Mouse (Mus musculus) CH12.LX (cell line): ENCODE measurements around the gene Shisa4.

Experiments
- CTCF ChIP-seq, 2 experiments: IDR thresholded peaks in 1 of 2; conservative IDR thresholded peaks in 1 of 2; 2 replicates each; pipeline ENCODE4 v1.5.1; 2011 to 2012; ENCODE audit warnings: low read depth in 2 of 2, low read length in 2 of 2, improper control_type of control experiment in 1 of 2, inconsistent platforms in 1 of 2, mild to moderate bottlenecking in 1 of 2, moderate library complexity in 1 of 2
- KAT2A ChIP-seq: IDR thresholded peaks from 2 replicates; pipeline ENCODE4 v1.6.1; 2012; ENCODE audit warnings: low read length, improper control_type of control experiment, inconsistent platforms; ENCODE audit not compliant: insufficient replicate concordance
- MXI1 ChIP-seq: IDR thresholded peaks from 2 replicates; pipeline ENCODE4 v1.6.1; 2011; ENCODE audit warnings: mild to moderate bottlenecking, low read depth, low read length, improper control_type of control experiment
- POLR2A ChIP-seq: IDR thresholded peaks from 2 replicates; pipeline ENCODE4 v1.6.1; 2011; ENCODE audit warnings: low read depth, mild to moderate bottlenecking, improper control_type of control experiment, low read length
- ZKSCAN1 ChIP-seq: IDR thresholded peaks from 2 replicates; pipeline ENCODE4 v1.6.1; 2012; ENCODE audit warnings: low read depth, inconsistent platforms, low read length, improper control_type of control experiment, borderline replicate concordance

- no peak for TF ChIP-seq CTCF (conservative IDR thresholded peaks at IDR 0.05 in 1 of 2, IDR thresholded peaks at IDR 0.05 in 1 of 2; ENCODE audit: low read depth in 2 of 2, low read length in 2 of 2)
- no peak for TF ChIP-seq POLR2A
- TF ChIP-seq KAT2A = no peak
- no peak for TF ChIP-seq MXI1
- TF ChIP-seq ZKSCAN1 = no peak
Measured at GRCm38 (mm10) chr1:135344026-135344425, 31.0 kb downstream of the Shisa4 start.
